Mouse (Mus musculus) thymus, postnatal 0 days (tissue): ENCODE results near the gene Rabgap1l. TPM values are rescaled to one million over a fixed set of nuclear protein-coding genes. Genes with fewer than 3 reads are reported as not detected.

Experiments used
- DNase-seq: peaks from one replicate; pipeline ENCODE4 v3.0.0-alpha.2; 2015; ENCODE audit warnings: low spot score
- polyA plus RNA-seq: library from polyadenylated mRNA; unstranded; fragments of >200 nt; fragmentation: Nextera tagmentation; extraction: Ambion mirVana; gene quantifications from 2 replicates; pipeline ENCODE4 v1.2.1, GENCODE M21; 2015

Rabgap1l gene
- polyA plus RNA-seq, 1 experiment from 2014 or later = 88.0 TPM

GRCm38 (mm10) chr1:160387446-160387845 is 405.6 kb downstream of the Rabgap1l start:
- DNase-seq = no peak

GRCm38 (mm10) chr1:160378367-160378766 is 414.6 kb downstream of the Rabgap1l start:
- no peak for DNase-seq

GRCm38 (mm10) chr1:160377337-160378336 is 415.4 kb downstream of the Rabgap1l start:
- DNase-seq = peak; percentile 53

- DNase-seq = no peak
Observed at GRCm38 (mm10) chr1:160374490-160374889, 418.5 kb downstream of the Rabgap1l start.

GRCm38 (mm10) chr1:160373306-160373705 is 419.7 kb downstream of the Rabgap1l start:
- no peak for DNase-seq

- DNase-seq = no peak
Observed at GRCm38 (mm10) chr1:160371696-160372095, 421.3 kb downstream of the Rabgap1l start.

- DNase-seq = no peak
Observed at GRCm38 (mm10) chr1:160370552-160370951, 422.5 kb downstream of the Rabgap1l start.

GRCm38 (mm10) chr1:160366615-160367014 is 426.4 kb downstream of the Rabgap1l start:
- no peak for DNase-seq

- no peak for DNase-seq
Observed at GRCm38 (mm10) chr1:160357268-160357667, 435.7 kb downstream of the Rabgap1l start.

GRCm38 (mm10) chr1:160353732-160354455 is 439.1 kb downstream of the Rabgap1l start:
- DNase-seq = no peak

GRCm38 (mm10) chr1:160352309-160352708 is 440.7 kb downstream of the Rabgap1l start:
- DNase-seq = no peak

- DNase-seq = no peak
Observed at GRCm38 (mm10) chr1:160351880-160352234, 441.2 kb downstream of the Rabgap1l start.

- DNase-seq = no peak
Observed at GRCm38 (mm10) chr1:160351146-160351879, 441.7 kb downstream of the Rabgap1l start.

GRCm38 (mm10) chr1:160340653-160341052 is 452.4 kb downstream of the Rabgap1l start:
- no peak for DNase-seq

- no peak for DNase-seq
Observed at GRCm38 (mm10) chr1:160339374-160339773, 453.6 kb downstream of the Rabgap1l start.

GRCm38 (mm10) chr1:160334791-160335190 is 458.2 kb downstream of the Rabgap1l start:
- DNase-seq = no peak

- no peak for DNase-seq
Observed at GRCm38 (mm10) chr1:160330828-160331227, 462.2 kb downstream of the Rabgap1l start.

GRCm38 (mm10) chr1:160330222-160330621 is 462.8 kb downstream of the Rabgap1l start:
- DNase-seq = no peak

GRCm38 (mm10) chr1:160329788-160330187 is 463.2 kb downstream of the Rabgap1l start:
- DNase-seq = peak; percentile 28

GRCm38 (mm10) chr1:160327531-160327930 is 465.5 kb downstream of the Rabgap1l start:
- no peak for DNase-seq

- no peak for DNase-seq
Observed at GRCm38 (mm10) chr1:160325542-160325941, 467.5 kb downstream of the Rabgap1l start.
